Mouse (Mus musculus) cerebellum, postnatal 4 days (tissue): ENCODE measurements around the gene Ears2.
A peak's percentile ranks its signal among the peaks of the same experiment; 100 is the strongest.
"Not testable (repeated sequence)": the region's sequence is repeated elsewhere in the genome, so short reads cannot be mapped to it uniquely, and the experiment has no call there.

ENCODE experiments used
- DNase-seq, 2 experiments: peaks; one replicate each; pipeline ENCODE4 v3.0.0; 2022; ENCODE audit warnings: low spot score in 2 of 2, mixed read lengths in 1 of 2

Ears2 gene

DNA sequence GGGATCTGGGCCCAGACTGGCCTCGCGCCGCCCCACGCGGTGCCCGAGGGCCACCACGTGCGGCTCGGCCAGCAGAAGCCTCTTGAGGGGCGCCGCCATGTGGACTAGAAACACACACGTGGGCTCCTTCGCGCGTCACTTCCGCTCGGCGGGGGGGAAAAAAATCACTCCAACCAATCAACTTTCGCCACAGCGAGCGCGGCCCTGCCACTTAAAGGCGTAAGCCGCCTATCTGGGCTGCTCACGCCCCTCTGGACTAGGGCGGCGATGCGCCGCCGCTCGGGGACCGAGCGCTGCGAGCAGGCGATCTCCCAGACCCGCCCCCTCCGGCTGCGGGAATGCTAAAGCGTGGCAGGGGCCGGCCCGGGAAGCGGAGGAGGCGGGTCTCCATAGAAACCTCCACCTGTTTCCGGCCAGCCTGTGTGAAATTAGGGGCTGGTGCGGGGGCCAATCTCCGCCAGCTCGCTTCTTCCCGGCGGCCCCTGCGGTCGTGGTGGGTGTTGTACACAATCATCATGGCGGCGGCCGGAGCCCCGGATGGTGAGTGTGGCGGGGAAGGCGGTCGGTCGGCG is at the start of gene Ears2, which contains the start of gene Ubfd1:
Gene Ears2, minus strand, starts transcription at position 319 of the 572 bp plus-strand sequence.
Gene Ubfd1, plus strand, starts transcription at position 231 of the 572 bp plus-strand sequence.
- DNase-seq = peak; percentile 92 to 98

DNA sequence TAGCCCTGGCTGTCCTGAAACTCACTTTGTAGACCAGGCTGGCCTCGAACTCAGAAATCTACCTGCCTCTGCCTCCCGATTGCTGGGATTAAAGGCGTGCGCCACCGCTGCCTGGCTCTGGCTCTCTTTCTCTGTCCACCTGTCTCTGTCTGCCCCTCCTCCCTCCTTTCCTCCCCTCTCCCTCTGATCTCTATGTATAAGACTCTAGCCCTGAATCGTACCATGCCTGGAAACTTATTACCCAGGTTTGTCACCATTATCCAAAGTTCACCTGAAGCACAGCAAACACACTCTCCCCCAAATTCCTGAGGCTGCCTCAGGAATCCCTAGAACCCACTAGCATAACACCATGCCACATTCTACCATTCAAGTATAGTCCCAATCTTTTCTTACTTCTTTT is 41.1 kb upstream of the Ears2 start:
- DNase-seq = no peak

DNA sequence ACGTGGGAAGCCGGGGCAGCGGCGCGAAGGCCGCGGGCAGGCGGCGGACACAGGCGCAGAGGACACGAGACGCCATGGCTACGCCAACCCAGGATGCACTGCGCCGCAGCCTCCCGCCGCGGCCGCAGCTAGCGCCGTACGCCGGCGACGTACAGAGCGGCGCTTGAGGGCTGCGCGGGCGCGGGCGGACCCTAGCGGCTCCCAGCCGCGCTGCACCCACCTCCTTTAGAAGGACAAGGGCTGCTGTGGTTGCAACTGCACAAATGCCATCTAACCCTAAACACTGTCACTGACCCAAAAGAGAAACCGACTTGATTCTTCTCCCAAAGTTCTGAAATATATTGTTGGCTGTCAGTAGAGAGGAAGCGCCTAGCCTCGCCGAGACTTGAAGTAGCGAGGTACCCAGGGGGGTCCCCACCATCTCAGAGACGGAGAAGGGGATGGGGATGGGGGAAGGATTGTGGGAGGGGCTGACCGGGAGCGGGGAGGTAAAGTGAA is 34.7 kb upstream of the Ears2 start, which contains the start of gene Ndufab1:
Gene Ndufab1, minus strand, starts transcription at position 140 of the 498 bp plus-strand sequence.
- peak; percentile 65 to 86 for DNase-seq

DNA sequence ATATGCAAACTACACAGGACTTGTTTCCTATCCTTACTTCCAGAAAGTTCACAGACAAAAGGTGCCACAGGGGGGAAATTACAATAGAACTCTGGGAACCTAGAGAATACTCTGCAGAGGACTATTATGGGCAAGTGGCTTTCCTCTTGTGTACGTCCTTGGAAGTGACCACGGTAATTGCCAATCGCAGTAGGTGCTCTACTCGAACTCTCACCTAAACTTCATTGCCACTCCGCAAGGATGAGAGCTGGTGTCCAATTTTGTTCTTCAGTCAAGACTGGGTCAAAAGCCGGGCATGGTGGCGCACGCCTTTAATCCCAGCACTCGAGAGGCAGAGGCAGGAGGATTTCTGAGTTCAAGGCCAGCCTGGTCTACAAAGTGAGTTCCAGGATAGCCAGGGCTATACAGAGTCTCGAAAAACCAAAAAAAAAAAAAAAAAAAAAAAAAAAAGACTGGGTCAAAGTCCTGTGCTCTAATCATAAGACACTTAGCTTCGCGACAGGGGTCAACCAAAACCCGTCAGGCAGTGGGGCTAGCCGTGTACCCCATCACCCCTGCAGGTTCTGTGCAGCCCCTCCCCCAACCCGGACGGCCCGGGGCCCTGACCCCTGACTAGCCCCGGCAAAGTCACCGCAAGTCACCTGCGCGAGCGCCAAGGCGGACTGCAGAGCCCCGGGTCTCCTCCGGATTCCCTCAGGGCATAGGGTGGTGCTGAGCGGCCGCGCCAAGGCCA is 34.1 kb upstream of the Ears2 start:
- not testable (repeated sequence) for DNase-seq

- peak in 1 of 2 experiments; percentile 8 for DNase-seq
Measured at GRCm38 (mm10) chr7:122099222-122099621, 32.2 kb upstream of the Ears2 start.

DNA sequence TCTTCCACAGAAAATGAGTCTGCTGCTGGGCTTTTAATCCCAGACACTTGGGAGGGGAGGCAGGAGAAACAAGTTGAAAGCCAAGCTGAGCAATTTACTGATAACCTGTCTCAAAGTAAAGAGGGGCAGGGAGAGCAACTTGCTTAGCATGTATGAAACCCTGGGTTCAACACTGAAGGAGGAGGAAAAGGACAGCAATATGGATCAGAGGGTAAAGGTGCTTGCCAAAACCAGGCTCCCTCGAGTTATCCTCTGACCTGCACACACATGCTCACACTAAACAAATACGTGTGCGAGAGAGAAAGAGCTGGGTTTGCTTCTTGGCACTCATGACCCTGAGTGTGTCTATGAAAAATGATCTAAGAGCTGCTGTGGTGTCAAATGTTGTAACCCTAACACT is 30.9 kb upstream of the Ears2 start:
- DNase-seq = no peak

- DNase-seq = no peak
Measured at GRCm38 (mm10) chr7:122094564-122095330, 27.7 kb upstream of the Ears2 start.

- DNase-seq = no peak
Measured at GRCm38 (mm10) chr7:122087195-122087982, 20.3 kb upstream of the Ears2 start.

DNA sequence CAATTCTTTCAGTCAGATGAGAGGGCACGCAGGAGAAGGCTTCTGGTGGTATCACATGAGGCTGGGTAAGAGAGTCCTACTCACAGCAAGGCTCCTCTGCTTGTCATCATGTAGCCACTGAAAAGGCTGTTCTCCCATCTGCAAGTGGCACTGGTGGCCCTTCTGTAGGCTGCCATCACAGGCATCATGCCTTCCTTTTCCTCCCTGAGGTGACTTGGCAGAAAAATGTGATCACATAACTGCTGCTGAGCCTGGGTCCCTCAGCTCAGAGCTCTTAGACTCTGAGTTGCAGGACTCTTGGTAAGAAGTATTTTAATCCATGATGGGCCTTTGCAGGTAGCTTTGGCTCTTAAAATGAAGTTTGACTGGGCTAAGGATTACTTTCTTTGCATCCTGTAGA is 14.0 kb upstream of the Ears2 start:
- no peak for DNase-seq

DNA sequence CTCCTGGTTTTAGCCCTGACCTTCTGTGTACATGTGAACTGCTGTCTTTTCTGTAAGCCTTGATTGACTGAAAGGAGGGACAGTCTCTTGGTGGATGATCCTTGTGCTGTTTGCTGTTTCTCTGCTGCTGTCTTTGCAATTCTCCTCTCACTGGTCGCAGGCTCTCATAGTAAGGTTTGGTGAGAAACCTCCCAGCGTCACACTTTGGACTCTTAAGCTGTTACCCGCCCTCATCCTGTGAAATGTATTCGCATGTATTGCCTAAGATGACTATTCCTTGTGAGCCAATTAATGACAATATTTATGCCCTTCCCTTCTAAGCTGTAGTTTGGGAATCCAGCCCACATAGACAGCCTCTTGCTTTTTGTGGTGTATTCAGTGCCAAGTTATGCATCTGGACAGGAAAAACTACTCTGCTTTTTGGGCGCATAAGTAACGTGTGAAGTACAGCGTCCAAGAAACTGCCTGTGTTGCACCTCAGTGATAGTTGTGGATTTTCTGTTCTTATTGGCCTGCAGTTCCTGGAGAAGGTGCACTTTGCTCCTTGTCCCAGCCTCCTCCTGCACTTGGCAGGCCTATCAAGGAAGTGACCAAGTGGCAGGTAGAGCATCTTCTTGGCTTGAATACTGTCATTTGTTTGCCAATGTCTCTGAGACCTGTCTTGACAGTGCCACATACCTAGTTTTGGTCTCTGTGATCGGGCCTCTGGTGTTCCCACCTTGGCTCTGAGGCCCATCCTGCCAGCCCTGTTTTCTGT is 12.9 kb upstream of the Ears2 start:
- DNase-seq = no peak

GRCm38 (mm10) chr7:122074374-122074773 is 7.3 kb upstream of the Ears2 start:
- no peak for DNase-seq

DNA sequence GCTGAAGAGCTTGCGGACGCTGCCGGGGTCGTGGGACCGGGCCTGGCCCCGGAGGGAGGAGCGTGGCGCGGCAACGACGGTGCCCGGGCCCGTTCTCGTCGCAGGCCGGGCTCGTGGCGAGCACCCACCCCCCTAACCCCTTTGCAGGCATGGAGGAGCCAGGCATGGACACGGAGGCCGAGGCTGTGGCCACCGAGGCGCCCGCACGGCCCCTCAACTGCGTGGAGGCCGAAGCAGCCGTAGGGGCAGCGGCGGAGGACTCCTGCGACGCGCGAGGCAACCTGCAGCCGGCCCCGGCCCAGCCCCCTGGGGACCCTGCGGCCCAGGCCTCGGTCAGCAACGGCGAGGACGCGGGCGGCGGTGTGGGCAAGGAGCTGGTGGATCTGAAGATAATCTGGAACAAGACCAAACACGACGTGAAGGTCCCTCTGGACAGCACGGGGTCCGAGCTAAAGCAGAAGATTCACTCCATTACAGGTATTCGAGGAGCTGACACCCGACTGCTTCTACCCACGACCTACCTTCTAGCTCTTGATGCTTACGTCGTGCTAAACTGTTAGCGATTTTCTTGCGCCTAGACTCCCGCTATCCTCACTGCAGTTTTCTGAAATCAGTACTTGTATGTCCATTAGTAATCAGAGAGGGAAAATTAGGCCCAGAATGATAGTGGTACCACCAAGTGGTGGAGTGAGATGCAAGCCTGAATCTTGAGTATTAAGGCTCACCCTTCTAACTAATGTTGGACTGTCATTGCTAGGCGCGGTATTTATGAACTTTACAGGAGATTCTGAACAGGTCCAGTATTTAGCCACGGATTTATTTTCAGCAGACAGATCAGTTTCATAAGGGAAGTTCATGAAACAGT is 686 bp upstream of the Ears2 start:
- DNase-seq = no peak

DNA sequence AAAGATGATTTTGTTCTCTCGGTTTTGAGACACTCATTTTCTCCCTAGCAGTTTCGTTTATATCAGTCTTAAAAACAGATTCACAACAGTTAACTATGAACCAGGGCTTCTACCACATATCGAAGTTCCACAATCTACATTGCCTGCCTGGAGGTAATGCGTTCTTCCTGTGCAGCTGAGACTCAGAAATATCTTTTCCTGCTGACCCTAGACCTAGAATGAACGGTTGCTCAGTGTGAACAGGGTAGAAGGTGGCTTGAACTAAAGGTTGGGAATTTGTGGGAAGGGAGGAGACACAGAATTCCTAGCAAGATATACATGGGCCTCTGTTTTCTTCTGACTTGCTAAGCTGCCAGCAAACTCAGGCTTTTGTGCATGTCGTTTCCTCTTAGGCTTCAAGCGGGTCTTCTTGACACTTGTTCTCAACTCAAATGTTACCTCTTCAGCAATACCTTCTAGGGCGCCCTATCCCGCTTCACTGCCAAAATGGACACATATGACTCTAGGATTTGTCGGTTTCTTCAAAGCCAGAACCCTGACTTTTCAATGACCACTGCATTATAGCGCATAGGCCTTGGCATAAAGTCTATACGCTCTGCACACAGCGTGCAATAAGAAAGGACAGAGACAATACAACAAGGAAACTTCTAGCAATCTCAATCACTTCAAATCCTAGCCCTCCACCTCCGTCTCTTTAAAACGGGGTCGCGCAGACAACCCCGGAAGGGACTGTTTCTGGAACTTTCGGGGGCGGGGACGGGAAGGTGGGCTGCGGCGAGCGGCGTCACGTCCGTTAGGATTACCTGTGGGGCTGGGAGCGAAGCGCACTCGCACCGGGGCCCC is 740 bp downstream of the Ears2 start:
- DNase-seq = no peak

GRCm38 (mm10) chr7:122065656-122066055 is 1.4 kb downstream of the Ears2 start:
- no peak for DNase-seq

GRCm38 (mm10) chr7:122056633-122057032 is 10.4 kb downstream of the Ears2 start:
- no peak for DNase-seq

GRCm38 (mm10) chr7:122050834-122051233 is 16.2 kb downstream of the Ears2 start:
- no peak for DNase-seq

- DNase-seq = no peak
Measured at GRCm38 (mm10) chr7:122048191-122048590, 18.9 kb downstream of the Ears2 start.

DNA sequence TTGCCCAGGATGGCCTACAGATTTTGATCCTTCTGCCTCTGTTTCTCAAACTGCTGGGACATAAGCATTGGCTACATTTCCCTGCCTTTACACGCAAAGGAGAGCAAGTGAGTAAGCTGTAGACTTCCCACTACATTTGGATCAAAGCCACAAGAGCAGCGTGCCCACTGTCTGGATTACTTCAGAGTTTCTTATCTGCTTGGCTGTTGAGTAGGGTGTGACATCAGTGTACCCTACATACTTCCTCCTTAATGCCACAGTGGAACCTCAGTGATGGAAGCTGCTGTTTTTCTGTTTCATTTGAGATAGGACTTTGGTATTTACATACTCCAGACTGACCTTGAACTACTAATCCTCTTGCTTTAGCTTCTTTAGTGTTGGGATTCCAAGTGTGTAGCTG is 20.2 kb downstream of the Ears2 start:
- no peak for DNase-seq

DNA sequence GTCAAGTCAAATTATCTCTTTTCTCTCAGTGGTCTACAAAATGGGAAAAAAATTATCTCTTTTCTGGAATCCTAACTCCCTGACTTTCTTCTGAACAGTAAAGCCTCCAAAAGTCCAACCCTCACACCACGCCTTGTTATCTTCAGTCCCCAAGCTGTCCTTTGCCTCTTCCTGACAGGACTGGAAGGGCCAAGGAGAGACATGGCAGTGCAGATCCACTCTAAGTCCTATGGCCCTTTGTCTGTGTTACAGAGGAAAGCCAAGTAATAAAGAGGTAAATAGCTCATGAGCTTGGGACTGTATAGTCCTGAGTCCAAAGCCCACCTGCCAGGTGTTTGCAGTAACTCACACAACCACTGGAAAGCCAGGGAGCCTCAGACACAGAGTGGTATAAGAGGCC is 21.4 kb downstream of the Ears2 start:
- DNase-seq = no peak
